Mouse (Mus musculus) CD4-positive, CD25-positive, alpha-beta regulatory T cell, adult 4 months (primary cell): Measurements from ENCODE around the gene C9orf72. TPM values are rescaled to one million over a fixed set of nuclear protein-coding genes. Genes with fewer than 3 reads are reported as not detected.

ENCODE experiments used
- ATAC-seq: one replicate; pipeline ENCODE4 v1.8.0; 2017
- polyA plus RNA-seq, 2 experiments: library from polyadenylated mRNA; unstranded; fragments of 100-300 nt; shearing (Covaris generic); gene quantifications; one replicate each; pipeline ENCODE4 v1.2.1; 2017

The C9orf72 gene
- polyA plus RNA-seq, 2 experiments from 2014 or later: 11.7 to 19.7 TPM

DNA sequence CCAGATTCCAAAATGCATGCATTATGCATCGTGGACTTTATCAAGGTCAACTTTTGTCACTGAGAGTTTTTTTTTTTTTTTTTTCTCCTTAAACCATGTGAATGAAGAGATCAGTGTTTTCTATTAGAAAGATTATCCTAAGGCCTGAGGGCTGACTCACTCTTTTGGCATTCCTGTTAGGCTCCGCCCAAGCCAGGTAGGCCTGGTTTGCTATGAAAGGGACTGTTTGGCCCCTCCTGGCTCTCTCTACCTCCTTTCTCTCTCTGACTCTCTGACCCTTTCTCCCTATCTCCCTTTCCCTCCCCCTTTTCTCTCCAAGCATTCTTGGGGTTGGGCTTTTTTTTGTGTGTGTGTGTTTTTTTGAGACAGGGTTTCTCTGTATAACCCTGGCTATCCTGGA lies 50.4 kb downstream of the C9orf72 start:
- ATAC-seq: no peak

DNA sequence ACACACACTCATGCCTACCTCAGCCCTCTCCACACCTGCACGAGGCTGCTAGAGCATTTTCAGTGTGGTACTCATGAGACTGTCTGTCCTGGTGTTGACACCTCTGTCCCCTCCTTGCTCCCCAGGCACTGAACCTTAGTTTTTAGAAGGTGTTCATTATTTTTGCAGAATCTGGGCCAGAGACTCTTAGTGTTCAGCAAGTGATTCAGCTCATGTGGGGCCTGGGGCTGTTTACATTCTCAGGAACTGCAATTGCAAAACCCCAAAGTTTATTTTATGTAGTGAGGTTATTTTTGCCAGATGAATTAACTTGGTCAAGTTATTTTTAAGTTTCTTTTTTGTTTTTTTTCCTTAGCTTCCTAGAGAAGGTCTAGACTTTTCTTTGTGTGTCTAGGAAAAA lies 52.4 kb downstream of the C9orf72 start:
- ATAC-seq: no peak

DNA sequence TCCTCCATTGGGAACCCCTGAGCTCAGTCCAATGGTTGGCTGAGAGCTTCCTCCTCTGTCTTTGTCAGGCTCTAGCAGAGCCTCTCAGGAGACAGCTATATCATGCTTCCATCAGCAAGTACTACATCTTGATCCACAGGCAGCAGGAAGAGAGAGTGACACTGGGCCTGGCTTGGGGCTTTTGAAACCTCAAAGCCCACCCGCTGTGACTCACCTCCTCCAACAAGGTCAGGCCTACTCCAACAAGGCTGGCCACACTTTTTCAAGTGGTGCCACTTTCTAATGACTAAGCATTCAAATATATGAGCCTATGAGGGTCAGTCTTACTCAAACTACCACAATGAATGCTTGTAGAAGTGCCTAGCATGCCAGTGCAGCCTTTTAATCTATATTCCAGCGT lies 53.5 kb downstream of the C9orf72 start:
- ATAC-seq: no peak

DNA sequence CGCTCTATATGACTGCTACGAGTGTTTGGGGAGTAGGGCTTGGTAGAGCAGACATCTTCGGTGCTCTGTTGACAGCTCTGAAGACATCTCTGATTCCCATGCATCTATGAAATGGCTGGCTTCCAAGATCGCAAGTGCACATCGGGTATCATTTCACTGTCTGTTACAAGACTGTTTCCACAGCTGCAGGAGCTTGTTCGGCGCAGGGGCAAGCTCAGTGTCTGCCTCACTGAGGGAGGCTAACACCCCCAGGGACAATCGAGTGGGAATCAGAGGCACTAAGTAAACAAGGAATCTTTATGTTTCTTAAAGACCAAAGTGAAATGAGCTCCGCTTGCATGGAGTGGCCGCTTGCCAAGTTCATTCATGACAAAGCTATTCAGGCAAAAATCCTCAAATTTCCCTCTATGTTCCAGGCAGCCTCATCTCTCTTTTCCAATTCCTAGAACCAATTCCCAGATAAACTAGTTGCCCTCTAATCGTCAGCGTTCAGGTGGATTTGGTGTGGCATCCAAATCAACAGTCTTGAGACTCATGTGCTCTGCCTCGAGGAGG lies 56.3 kb downstream of the C9orf72 start:
- no peak for ATAC-seq

DNA sequence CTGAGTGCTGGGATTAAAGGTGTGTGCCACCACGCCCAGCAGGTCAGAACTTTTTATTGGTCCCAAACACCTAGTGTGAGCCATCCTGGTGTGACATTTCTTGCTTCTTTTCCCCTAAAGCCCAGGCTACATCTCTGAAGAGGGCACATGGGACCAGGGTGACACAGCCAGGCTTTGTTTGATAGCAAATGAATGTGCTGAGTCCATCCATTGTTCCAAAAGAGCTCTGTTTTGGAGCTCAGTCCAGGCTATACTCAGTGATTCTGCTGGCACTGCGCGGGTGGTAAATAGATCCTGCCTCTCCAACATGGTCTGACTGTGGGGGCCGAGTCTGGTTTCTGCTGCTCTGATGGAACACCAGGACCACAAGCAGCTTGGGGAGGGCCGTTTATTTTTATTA lies 58.1 kb downstream of the C9orf72 start:
- ATAC-seq: no peak

DNA sequence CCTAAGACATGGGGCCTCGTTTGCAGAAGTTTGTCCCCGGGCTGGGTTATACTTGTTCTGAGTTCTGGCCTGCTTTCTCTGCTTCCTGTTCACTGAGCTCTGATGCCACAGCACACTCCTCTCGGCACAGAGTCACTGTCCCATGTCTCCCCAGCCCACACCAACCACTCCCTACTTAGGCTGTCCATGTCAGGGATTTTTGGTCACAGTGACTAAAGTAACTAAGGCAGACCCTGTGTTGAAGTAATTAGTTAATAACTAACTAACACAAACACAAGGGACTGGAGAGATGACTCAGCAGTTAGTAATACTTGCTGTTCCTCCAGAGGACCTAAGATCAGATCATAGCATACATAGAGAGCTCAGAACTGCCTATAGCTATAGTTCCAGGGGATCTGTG lies 60.0 kb downstream of the C9orf72 start:
- no peak for ATAC-seq

DNA sequence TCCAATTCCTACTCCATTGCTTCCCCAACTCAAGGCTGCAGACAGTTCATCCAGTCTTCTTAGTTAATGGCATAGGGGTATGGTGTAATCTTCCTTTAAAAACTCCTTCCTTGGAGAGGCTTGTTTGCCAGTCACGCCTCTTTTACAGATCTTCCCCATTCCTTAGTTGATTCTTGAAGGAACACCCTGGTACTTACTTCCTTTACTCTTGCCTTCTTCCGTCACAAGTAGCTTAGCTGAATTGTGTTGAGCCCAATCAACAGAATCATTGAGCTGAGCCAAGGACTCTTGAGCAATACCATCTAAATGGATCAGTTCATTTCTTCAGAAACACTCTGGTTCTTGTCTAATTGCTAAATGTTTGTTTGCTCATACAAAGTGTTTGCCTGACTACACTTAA lies 60.7 kb downstream of the C9orf72 start:
- ATAC-seq: no peak

DNA sequence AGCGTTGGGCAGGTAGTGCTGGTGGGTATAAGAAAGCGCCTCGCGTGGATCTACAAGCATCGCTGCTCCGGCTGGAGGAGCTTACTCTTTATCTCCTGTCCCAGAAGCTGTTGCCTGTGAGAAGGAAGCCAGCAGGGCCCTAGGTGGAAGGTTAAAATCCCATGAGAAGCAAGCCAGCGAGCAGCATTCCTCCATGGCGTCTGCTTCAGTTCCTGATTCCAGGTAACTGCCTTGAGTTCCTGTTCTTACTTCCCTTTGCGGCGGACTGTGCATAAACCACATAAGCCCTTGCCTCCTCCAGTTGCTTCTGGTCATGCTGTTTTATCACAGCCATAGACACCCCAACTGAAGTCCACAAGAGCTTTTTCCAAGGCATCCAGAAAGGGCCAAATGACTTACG lies 68.2 kb downstream of the C9orf72 start:
- no peak for ATAC-seq

DNA sequence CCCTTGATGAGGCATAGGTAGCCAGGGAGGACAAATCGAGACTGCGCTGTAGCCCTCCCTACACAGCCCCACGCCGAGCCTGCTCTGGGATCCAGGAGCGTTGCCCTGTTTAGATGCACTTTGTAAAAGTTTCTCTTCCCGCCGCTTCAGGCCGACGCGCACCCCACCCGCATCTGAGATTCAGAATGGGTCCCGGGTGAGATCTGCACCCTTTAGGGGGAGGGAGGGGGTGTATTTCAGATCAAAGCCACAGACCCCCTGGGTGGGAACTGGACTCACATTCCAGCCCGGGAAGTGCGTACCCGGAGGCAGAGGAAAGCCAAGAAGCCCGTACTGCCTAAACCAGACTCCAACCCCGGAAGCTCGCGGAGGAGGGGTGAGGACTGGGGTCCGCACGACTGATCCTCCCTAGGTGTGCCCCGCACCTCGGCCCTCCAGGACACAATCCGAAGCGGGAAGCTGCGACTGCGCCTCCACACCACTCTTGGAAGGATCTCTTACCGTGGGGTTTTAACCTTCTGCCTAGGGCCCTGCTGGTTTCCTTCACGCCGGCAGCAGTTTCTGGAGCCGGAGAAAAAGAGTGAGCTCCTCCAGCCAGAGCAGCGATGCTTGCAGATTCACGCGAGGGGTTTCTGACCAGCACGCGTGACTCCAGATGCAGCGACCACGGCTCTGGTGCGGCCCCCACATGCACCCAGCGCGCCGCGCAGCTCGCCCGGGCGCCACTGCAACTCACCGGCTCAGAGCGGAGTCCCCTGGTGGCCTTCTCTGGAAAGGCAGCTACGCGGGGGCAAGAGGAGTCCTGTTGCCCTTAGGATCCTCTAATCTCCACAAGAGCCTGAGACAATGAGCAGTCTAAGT lies 69.0 kb downstream of the C9orf72 start, which contains the start of gene Mob3b:
Mob3b (minus strand) TSS at position 734 of the 861 bp plus-strand sequence.
- ATAC-seq: peak; percentile 90

DNA sequence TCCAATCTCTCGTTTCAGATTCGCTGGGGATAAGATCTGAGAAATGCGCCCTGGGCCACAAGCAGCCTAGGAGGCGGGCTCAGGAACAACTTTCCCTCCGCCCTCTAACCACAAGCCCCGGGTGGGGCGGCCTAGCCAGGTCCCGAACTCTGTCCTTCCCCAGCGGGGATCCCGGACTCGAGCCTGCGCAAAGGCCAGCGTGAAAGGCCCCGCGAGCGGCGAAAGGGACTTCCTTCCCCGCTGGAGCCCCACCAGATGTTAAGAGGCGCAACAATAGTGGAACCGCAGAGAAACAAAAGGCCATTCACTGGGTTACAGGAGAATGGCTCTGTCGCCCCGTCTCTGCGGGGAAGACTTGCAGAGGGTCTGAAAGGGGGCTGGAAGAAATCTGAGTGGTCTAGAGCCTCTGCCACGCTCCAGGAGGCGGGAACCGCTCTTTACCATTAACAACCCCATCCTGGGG lies 69.8 kb downstream of the C9orf72 start:
- peak; percentile 46 for ATAC-seq

DNA sequence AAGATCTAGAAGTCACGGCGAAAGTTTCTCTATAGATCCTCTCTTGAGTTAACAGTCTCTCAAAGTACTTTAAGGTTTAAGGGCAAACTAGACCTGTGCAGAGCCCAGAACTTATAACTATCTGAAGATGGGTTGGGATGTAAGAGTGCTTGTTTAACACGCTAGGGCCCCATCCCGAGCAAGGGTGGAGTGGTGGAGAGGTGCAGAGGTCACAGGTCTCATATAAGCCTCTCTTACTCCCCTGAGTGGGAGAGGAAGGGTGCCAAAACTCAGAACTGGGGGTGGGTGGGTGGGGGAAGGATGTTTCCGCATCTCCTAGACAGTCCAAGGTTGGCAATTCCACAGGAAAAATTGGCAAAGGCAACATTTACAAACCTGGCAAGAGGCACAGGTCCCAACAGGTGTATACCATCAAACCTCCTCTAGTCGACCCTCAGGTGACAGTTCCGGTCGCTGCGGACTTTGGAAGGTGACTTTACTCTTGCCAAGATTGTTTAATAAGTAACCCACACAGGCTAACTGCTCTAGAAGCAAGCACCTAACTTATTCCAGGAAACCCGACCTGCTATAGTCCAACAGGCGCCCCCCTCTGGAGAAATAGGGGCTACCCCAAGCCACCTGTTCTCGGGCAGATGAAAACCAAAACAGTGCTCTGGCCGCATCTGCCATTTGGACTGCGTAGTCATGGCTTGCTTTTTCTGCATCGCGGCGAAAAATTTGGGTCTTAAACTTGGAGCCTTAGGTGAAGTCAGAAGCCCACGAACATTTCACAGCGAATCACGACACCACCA lies 70.6 kb downstream of the C9orf72 start:
- ATAC-seq: peak; percentile 18

DNA sequence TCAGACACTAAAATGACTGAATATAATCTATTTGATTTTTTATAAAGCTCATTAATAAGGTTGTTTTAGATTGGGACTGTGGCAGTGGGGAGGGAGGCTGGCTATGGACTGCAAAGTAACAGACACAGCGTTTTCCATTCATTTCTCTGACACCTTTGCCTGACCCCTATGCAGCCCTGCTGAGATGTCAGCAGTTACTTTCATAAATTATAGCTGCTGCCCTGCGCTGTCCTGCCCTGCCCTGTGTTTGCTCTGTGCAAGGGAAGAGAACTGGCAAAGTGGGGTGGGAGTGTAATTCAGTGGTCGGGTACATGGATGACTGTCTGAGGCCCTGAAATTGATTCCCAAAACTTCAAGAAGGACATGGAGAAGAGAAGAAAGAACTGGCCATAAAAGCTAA lies 71.9 kb downstream of the C9orf72 start:
- no peak for ATAC-seq

DNA sequence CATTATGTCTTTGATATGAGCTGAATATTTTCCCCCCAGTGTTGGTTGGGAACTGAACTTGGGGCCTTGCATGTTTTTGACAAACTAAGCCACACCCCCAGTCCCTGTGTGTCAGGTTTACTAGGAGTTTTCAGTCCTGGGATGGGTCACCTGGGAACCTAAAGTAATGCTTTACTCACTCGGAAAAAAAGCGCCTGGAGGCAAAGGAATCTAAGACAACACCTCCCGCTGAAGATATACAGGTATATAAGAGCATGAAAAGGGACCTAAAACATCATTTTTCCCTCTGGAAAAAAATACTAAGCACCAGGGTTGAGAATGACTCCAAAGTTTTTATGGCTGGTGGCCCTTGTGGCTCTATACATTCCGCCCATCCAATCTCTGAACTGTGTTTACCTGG lies 74.2 kb downstream of the C9orf72 start, which contains the start of gene Ifnk:
Ifnk (plus strand) TSS at position 301 of the 400 bp plus-strand sequence.
- no peak for ATAC-seq

DNA sequence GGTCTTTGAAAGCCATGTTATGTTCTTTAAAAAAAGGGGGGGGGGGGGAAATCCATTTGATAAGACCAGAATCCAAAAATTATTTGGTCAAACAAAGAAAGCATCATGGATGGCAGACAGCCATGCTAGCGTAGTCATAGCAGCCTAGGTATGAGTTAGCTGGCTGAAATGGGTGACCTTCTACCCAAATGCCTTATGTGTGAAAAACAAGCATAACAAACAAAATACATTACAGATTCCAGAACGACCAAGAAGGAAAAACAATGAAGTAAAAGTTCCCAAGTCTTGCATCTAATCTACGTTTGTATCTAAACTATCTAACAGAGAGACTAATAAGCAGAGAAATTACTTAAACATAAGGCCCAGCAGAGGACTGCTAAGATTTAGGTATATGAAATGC lies 75.3 kb downstream of the C9orf72 start:
- ATAC-seq: no peak

DNA sequence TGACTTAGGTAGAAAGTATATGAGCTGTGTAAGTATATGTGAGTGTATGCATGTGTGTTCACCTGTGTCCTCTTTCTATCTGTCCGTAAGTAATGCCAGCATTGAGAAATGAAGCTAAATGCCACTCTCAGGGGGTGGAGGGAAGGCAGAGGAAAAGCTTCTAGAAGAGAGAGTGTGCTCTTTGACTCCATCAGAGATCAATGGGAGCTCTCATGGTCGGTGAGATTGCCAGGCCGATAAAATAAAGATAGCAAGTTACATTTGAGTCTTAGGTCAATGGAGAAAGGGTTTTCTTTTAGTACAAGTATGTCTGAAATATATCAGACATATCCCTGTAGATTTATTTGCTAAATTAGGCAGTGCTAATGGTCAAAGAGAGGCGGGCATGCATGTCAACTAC lies 77.6 kb downstream of the C9orf72 start:
- no peak for ATAC-seq

DNA sequence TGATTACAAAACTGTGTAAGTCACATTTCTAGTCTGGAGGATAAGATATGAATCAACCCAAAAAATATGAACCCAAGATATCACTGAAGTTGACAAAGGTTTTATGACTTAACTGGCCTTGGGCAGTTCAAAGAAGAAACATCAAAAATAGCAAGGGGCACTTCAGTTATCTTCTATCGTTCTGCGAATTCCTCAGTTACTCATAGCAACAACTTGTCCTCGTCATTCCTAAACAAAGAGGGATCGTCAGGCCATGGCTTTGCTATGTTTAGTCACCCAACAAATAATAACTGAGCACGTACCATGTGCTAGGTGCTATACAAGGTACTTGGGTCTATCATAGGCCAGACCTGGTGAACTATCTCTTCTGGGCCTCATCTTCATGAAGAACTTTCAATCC lies 79.4 kb downstream of the C9orf72 start:
- no peak for ATAC-seq

DNA sequence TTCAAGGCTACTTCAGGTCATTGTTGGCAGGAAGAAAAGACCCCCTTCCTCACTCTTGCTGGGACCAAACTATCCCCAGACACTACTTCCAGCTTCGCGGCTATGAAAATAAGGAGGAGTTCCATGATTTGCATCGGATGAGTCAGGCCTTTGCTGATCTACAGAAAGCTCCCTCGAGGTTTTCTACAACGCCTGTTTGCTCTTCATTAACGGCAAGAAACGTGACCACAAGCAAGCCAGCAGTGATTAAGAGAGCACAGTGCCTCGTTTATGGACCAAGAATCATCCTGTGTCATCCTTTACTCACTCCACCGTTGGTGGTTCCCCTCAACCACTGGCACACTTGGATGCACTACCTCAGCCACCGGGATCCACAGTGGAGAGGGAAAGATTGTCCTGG lies 80.2 kb downstream of the C9orf72 start:
- no peak for ATAC-seq

DNA sequence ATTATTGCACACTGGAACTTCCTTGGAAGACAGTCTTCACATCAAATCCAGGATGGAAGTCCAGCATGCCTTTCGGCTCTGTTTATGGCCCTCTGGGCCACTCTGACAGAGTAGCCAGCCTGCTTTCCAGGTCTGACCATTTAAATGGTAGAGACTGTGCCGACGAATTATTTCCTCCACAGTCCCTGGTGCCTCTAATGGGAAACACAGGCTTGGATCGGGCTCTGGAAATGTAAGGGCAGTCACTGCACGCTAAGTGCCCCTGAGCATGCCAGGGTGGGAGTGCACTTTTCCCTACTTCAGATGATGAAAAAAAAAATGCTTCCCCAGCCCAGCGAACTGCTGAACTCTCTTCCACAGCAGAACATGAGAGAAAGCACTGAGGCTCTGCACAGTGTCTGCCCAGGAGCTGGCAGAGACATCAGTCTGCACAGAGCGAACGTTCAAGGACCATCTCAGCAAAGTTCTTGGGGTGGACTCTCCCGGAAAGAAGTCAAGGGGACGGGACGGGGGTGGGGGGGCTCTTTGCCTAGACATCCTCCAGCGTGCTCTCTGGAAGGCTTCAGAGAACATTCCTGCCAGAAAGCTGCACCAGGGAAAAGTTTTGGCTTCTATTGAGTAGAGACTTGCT lies 82.4 kb downstream of the C9orf72 start:
- ATAC-seq: no peak
